Mouse (Mus musculus) liver, embryonic 14.5 days (tissue): ENCODE measurements at regions not wholly inside any gene's neighbourhood (a gene's known extent, or its start where the extent isn't known, plus 50 kb on each side); places are given as distances from the start of the nearest gene placed in this dataset.

Experiments used
- ATAC-seq: fragments of 200-750 bp; cut with Nextera tagmentation; 2 replicates; pipeline ENCODE4 v1.8.0; 2017; ENCODE audit warnings: moderate number of reproducible peaks, mild to moderate bottlenecking, moderate library complexity; ENCODE audit not compliant: insufficient read depth
- DNase-seq, 3 experiments: peaks; one replicate each; pipeline ENCODE4 v3.0.0-alpha.2; 2012 to 2013; ENCODE audit warnings: low read depth in 3 of 3, low spot score in 3 of 3
- H3K27ac ChIP-seq: fragments of 300-500 bp; sonication (generic); 2 replicates; pipeline ENCODE4 v1.5.1; 2014; ENCODE audit warnings: moderate library complexity, mild to moderate bottlenecking, control low read depth, inconsistent platforms
- H3K27me3 ChIP-seq: fragments of 300-500 bp; sonication (generic); 2 replicates; pipeline ENCODE4 v1.6.1; 2014; ENCODE audit warnings: mild to moderate bottlenecking, low read length, moderate library complexity; ENCODE audit not compliant: control insufficient read depth, insufficient read depth
- H3K36me3 ChIP-seq: fragments of 300-500 bp; sonication (generic); replicated peaks from 2 replicates; pipeline ENCODE4 v1.6.1; 2014; ENCODE audit warnings: low read depth; ENCODE audit not compliant: control insufficient read depth, insufficient read depth
- H3K4me1 ChIP-seq, 2 experiments: fragments of 200-500 bp in 1 of 2; fragments of 300-500 bp in 1 of 2; sonication (generic) in 1 of 2; replicated peaks; 2 replicates each; pipeline ENCODE4 v1.6.1; 2012 to 2014; ENCODE audit warnings: antibody characterized with exemption in 1 of 2, inconsistent platforms in 1 of 2, low read length in 1 of 2; ENCODE audit not compliant: control insufficient read depth in 2 of 2, insufficient read depth in 2 of 2
- H3K4me2 ChIP-seq: fragments of 300-500 bp; sonication (generic); 2 replicates; pipeline ENCODE4 v1.6.1; 2014; ENCODE audit warnings: low read depth, mild to moderate bottlenecking, control low read depth, moderate library complexity
- H3K4me3 ChIP-seq, 2 experiments: fragments of 200-500 bp in 1 of 2; fragments of 300-500 bp in 1 of 2; sonication (generic) in 1 of 2; 2 replicates each; pipeline ENCODE4 v1.5.1; 2012 to 2014; ENCODE audit warnings: low read depth in 2 of 2, low read length in 2 of 2, mild to moderate bottlenecking in 2 of 2, control low read depth in 1 of 2, inconsistent platforms in 1 of 2, moderate library complexity in 1 of 2; ENCODE audit not compliant: insufficient read depth in 1 of 2
- H3K9ac ChIP-seq: fragments of 300-500 bp; sonication (generic); replicated peaks from 2 replicates; pipeline ENCODE4 v1.6.1; 2014; ENCODE audit warnings: mild to moderate bottlenecking, control low read depth, moderate library complexity
- H3K9me3 ChIP-seq: fragments of 300-500 bp; sonication (generic); 2 replicates; pipeline ENCODE4 v1.6.1; 2016; ENCODE audit warnings: low read length, mixed read lengths; ENCODE audit not compliant: control insufficient read depth
- CTCF ChIP-seq: IDR thresholded peaks from 2 replicates; pipeline ENCODE4 v1.5.1; 2016; ENCODE audit warnings: antibody characterized with exemption, low read depth, control low read depth
- EP300 ChIP-seq: IDR thresholded peaks from 2 replicates; pipeline ENCODE4 v1.6.1; 2016; ENCODE audit warnings: antibody characterized with exemption, low read depth
- WGBS: fragments of 180-500 bp; shearing (Covaris S2); extraction: QIAGEN DNeasy Blood & Tissue Kit; methylation state at CpG from one replicate; pipeline ENCODE4 v1.1.7; 2014; ENCODE audit not compliant: insufficient replicate concordance; 5-methylcytosine and 5-hydroxymethylcytosine counted together

DNA sequence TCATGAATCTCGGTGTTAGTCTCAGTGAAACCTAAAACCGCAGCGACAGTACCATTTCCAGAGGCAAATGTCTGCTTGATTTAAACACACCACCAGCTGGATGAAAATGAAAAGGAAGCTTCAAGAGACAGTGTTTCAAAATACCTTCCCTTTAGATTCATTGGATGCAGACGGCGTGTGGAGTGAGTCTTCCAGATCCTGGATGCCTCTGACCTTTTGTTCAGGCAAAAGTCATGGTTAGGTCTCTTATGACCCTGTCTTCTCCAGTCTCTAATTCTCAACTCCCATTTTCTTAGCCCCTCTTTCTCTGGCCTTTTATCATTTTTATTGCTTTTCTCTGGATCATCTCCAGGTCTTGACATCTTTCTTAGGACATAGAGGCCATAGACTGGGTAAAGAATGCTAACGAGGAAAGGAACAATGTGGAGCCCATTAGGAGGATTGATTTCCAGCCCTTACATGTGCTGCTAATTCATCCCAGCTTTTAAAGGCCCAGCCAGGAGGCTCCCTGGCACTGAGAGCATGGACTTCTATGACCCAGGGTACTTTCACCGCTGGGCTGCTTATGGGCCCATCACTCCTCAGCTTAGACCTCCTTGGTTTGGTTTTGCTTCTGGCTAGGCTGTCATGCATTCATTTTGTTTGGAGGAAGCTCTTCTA, 111.4 kb downstream of the Arrdc4 start:
- no peak overlapping the region for H3K9ac ChIP-seq
- TF ChIP-seq CTCF (no peak), EP300 (no peak)
- H3K27ac ChIP-seq, result no peak overlapping the region
- 69% methylated on average over 7 of the region's 7 CpGs for WGBS
- H3K4me1 ChIP-seq, result no peaks in the 10 kb centered on the region
- no peaks in the 10 kb centered on the region for H3K27me3 ChIP-seq
- H3K4me3 ChIP-seq, result no peak overlapping the region
- no peak for ATAC-seq
- no peak overlapping the region for H3K4me2 ChIP-seq
- H3K36me3 ChIP-seq, result no peaks in the 10 kb centered on the region
- no peaks in the 10 kb centered on the region for H3K9me3 ChIP-seq
- no peak for DNase-seq

DNA sequence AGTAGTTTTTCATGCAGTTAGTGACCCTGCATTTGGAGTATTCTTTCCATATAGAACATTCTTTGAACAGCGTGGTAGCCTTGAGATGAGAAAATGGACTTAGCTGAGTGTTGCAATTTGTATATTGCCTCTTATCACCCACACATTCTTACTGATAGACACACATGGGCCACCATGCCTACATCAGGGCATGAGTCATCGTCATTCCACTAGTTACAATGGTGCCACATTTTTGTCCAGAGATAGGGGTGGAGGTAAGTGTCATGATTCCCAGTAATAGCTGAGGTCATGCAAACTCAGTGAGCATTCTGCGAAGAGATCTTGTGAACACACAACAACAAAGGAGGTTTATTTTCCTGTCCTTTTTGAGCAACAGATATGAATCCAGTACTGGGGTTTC, 128.0 kb downstream of the Arrdc4 start:
- Histone ChIP-seq H3K4me3 (no peak overlapping the region), H3K9me3 (no peaks in the 10 kb centered on the region), H3K4me1 (no peaks in the 10 kb centered on the region), H3K36me3 (no peaks in the 10 kb centered on the region), H3K27ac (no peak overlapping the region), H3K27me3 (no peaks in the 10 kb centered on the region), H3K4me2 (no peak overlapping the region), H3K9ac (no peak overlapping the region)
- ATAC-seq, result no peak
- DNase-seq, result no peak
- TF ChIP-seq CTCF, result no peak
- TF ChIP-seq EP300, result no peak
- 60% methylated on average over 3 of the region's 3 CpGs for WGBS

DNA sequence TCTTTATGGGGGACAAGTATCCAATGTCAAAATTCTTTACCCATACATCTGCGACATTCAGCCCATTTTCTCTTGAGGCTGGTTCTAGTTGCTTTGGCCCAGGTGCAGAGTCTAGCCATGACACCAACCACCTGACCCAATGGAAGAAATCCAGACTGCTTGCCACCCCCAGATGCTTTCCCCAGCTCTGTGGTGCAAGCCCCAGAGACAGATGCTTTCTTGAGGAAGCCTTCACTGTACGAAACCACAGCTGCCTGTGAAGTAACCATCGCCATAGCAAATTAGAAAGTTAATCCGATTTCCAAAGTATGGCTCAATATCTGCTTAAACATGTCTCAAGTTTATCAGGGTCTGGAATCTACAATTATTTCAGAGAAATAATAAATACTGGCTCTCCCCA, 138.5 kb downstream of the Arrdc4 start:
- H3K9ac ChIP-seq, result no peak overlapping the region
- WGBS, result 58% methylated on average over 4 of the region's 4 CpGs

DNA sequence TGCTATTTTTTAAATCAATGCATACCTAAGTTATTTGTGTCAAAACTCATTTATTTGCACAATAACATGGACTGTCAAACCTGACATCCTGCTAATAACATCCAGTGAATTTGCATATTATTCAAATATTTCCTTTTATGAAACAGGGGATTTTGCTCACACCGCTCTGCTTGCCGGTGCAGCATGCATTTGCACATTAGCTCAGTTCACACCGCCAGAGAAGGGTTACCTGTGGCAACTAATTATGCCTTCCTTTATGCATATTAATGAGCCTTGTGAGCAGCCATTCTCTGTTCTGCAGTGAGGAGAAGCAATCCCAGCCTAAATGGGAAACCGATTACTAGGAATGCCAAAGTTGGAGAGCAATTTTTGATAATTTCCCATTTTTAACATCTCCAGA, 141.9 kb downstream of the Arrdc4 start:
- DNase-seq (no peak), ATAC-seq (no peak)
- Histone ChIP-seq H3K27me3 (no peaks in the 10 kb centered on the region), H3K36me3 (no peaks in the 10 kb centered on the region), H3K4me1 (no peaks in the 10 kb centered on the region), H3K4me2 (no peak overlapping the region), H3K4me3 (no peak overlapping the region), H3K9ac (no peak overlapping the region), H3K9me3 (no peaks in the 10 kb centered on the region), H3K27ac (no peak overlapping the region)
- TF ChIP-seq CTCF, result no peak
- no peak for TF ChIP-seq EP300
- WGBS, result 64% methylated on average over 4 of the region's 4 CpGs

More for the DNA sequence above, 138.5 kb downstream of the Arrdc4 start:
- Histone ChIP-seq H3K9me3 (no peaks in the 10 kb centered on the region), H3K4me2 (no peak overlapping the region), H3K4me1 (no peaks in the 10 kb centered on the region), H3K36me3 (no peaks in the 10 kb centered on the region), H3K27ac (no peak overlapping the region), H3K4me3 (no peak overlapping the region), H3K27me3 (no peaks in the 10 kb centered on the region)
- ATAC-seq (no peak), DNase-seq (no peak)
- TF ChIP-seq CTCF (no peak), EP300 (no peak)

DNA sequence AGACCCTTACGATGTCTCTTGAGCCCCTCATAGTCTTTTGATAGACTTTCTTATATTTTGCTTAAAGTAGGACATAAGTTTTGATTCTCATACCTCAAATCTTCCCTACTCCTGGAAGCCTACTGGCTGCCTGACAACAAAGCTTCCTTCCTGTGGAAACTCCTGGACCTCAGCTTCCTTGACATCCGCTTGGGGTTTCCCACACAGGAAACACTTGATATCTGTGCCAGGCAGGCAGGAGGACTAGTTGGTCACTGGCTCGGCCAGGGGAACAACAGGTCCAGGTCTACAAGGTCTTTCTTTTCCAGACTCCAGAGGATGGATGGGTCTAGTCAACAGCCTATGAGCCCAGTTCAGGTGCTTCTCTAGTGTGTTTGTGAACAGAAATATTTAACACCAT, 142.8 kb downstream of the Arrdc4 start:
- WGBS, result 32% methylated on average over 3 of the region's 3 CpGs
- ATAC-seq (no peak), DNase-seq (no peak)
- no peaks in the 10 kb centered on the region for H3K36me3 ChIP-seq
- no peaks in the 10 kb centered on the region for H3K27me3 ChIP-seq
- no peak overlapping the region for H3K4me3 ChIP-seq
- H3K4me2 ChIP-seq, result no peak overlapping the region
- no peaks in the 10 kb centered on the region for H3K4me1 ChIP-seq
- H3K27ac ChIP-seq, result no peak overlapping the region
- no peaks in the 10 kb centered on the region for H3K9me3 ChIP-seq
- TF ChIP-seq CTCF (no peak), EP300 (no peak)
- no peak overlapping the region for H3K9ac ChIP-seq
